Mouse (Mus musculus) small intestine, adult 10 weeks (tissue): ENCODE measurements around the gene 1700003F12Rik. TPM values are rescaled to one million over a fixed set of nuclear protein-coding genes. Genes with fewer than 3 reads are reported as not detected.

Source experiments
- polyA plus RNA-seq: library from polyadenylated mRNA; stranded (reverse); fragments of 350-450 nt; fragmentation: Illumina TruSeq; extraction: RNeasy Lipid Tissue Mini Kit (QIAGEN cat#74804); gene quantifications from one replicate; pipeline ENCODE4 v1.2.3, GENCODE M21; 2014; ENCODE audit warnings: low replicate concordance

The 1700003F12Rik gene
- polyA plus RNA-seq: not detected

GRCm38 (mm10) chr2:154546711-154547110 lies at the start of gene 1700003F12Rik:
1700003F12Rik (plus strand) TSS chr2:154547085.

GRCm38 (mm10) chr2:154551476-154551875 lies 4.6 kb downstream of the 1700003F12Rik start, which contains the start of gene Actl10:
Actl10 (plus strand) TSS chr2:154551776.

GRCm38 (mm10) chr2:154558264-154559039 lies 11.6 kb downstream of the 1700003F12Rik start, which contains the start of gene Necab3:
Necab3 (minus strand) TSS chr2:154558890.

GRCm38 (mm10) chr2:154569836-154570286 lies 23.0 kb downstream of the 1700003F12Rik start, which contains the start of gene E2f1:
E2f1 (minus strand) TSS chr2:154569892.

Other genes starting within 250 kb of the 1700003F12Rik start
- gene Bpifb9b, start 239.9 kb upstream of the 1700003F12Rik start, polyA plus RNA-seq: not detected
- gene Cdk5rap1, start 174.1 kb upstream of the 1700003F12Rik start, polyA plus RNA-seq: 9.1 TPM
- gene Snta1, start 139.0 kb upstream of the 1700003F12Rik start, polyA plus RNA-seq: not detected
- 9.2 TPM for gene Cbfa2t2, start 110.6 kb upstream of the 1700003F12Rik start, polyA plus RNA-seq
- not detected for gene Actl10, start 4.7 kb downstream of the 1700003F12Rik start, polyA plus RNA-seq
- gene Necab3, start 11.8 kb downstream of the 1700003F12Rik start, polyA plus RNA-seq: not detected
- gene E2f1, start 22.8 kb downstream of the 1700003F12Rik start, polyA plus RNA-seq: not detected
- gene Pxmp4, start 56.6 kb downstream of the 1700003F12Rik start, polyA plus RNA-seq: 8.1 TPM
- not detected for gene Zfp341, start 66.2 kb downstream of the 1700003F12Rik start, polyA plus RNA-seq
- gene 4930519P11Rik, start 66.4 kb downstream of the 1700003F12Rik start, polyA plus RNA-seq: not detected
- gene Chmp4b, start 104.6 kb downstream of the 1700003F12Rik start, polyA plus RNA-seq: 57.0 TPM
- not detected for gene Gm14214, start 222.9 kb downstream of the 1700003F12Rik start, polyA plus RNA-seq
- 96.0 TPM for gene Raly, start 244.0 kb downstream of the 1700003F12Rik start, polyA plus RNA-seq
- not detected for gene a, start 244.3 kb downstream of the 1700003F12Rik start, polyA plus RNA-seq